Mouse (Mus musculus) liver, embryonic 14.5 days (tissue): ENCODE measurements at regions not wholly inside any gene's neighbourhood (a gene's known extent, or its start where the extent isn't known, plus 50 kb on each side); places are given as distances from the start of the nearest gene placed in this dataset.

Source experiments
- ATAC-seq: fragments of 200-750 bp; cut with Nextera tagmentation; 2 replicates; pipeline ENCODE4 v1.8.0; 2017; ENCODE audit warnings: moderate number of reproducible peaks, mild to moderate bottlenecking, moderate library complexity; ENCODE audit not compliant: insufficient read depth
- DNase-seq, 3 experiments: peaks; one replicate each; pipeline ENCODE4 v3.0.0-alpha.2; 2012 to 2013; ENCODE audit warnings: low read depth in 3 of 3, low spot score in 3 of 3
- H3K27ac ChIP-seq: fragments of 300-500 bp; sonication (generic); 2 replicates; pipeline ENCODE4 v1.5.1; 2014; ENCODE audit warnings: moderate library complexity, mild to moderate bottlenecking, control low read depth, inconsistent platforms
- H3K27me3 ChIP-seq: fragments of 300-500 bp; sonication (generic); 2 replicates; pipeline ENCODE4 v1.6.1; 2014; ENCODE audit warnings: mild to moderate bottlenecking, low read length, moderate library complexity; ENCODE audit not compliant: control insufficient read depth, insufficient read depth
- H3K36me3 ChIP-seq: fragments of 300-500 bp; sonication (generic); replicated peaks from 2 replicates; pipeline ENCODE4 v1.6.1; 2014; ENCODE audit warnings: low read depth; ENCODE audit not compliant: control insufficient read depth, insufficient read depth
- H3K4me1 ChIP-seq, 2 experiments: fragments of 200-500 bp in 1 of 2; fragments of 300-500 bp in 1 of 2; sonication (generic) in 1 of 2; replicated peaks; 2 replicates each; pipeline ENCODE4 v1.6.1; 2012 to 2014; ENCODE audit warnings: antibody characterized with exemption in 1 of 2, inconsistent platforms in 1 of 2, low read length in 1 of 2; ENCODE audit not compliant: control insufficient read depth in 2 of 2, insufficient read depth in 2 of 2
- H3K4me2 ChIP-seq: fragments of 300-500 bp; sonication (generic); 2 replicates; pipeline ENCODE4 v1.6.1; 2014; ENCODE audit warnings: low read depth, mild to moderate bottlenecking, control low read depth, moderate library complexity
- H3K4me3 ChIP-seq, 2 experiments: fragments of 200-500 bp in 1 of 2; fragments of 300-500 bp in 1 of 2; sonication (generic) in 1 of 2; 2 replicates each; pipeline ENCODE4 v1.5.1; 2012 to 2014; ENCODE audit warnings: low read depth in 2 of 2, low read length in 2 of 2, mild to moderate bottlenecking in 2 of 2, control low read depth in 1 of 2, inconsistent platforms in 1 of 2, moderate library complexity in 1 of 2; ENCODE audit not compliant: insufficient read depth in 1 of 2
- H3K9ac ChIP-seq: fragments of 300-500 bp; sonication (generic); replicated peaks from 2 replicates; pipeline ENCODE4 v1.6.1; 2014; ENCODE audit warnings: mild to moderate bottlenecking, control low read depth, moderate library complexity
- H3K9me3 ChIP-seq: fragments of 300-500 bp; sonication (generic); 2 replicates; pipeline ENCODE4 v1.6.1; 2016; ENCODE audit warnings: low read length, mixed read lengths; ENCODE audit not compliant: control insufficient read depth
- CTCF ChIP-seq: IDR thresholded peaks from 2 replicates; pipeline ENCODE4 v1.5.1; 2016; ENCODE audit warnings: antibody characterized with exemption, low read depth, control low read depth
- EP300 ChIP-seq: IDR thresholded peaks from 2 replicates; pipeline ENCODE4 v1.6.1; 2016; ENCODE audit warnings: antibody characterized with exemption, low read depth
- WGBS: fragments of 180-500 bp; shearing (Covaris S2); extraction: QIAGEN DNeasy Blood & Tissue Kit; methylation state at CpG from one replicate; pipeline ENCODE4 v1.1.7; 2014; ENCODE audit not compliant: insufficient replicate concordance; 5-methylcytosine and 5-hydroxymethylcytosine counted together

DNA sequence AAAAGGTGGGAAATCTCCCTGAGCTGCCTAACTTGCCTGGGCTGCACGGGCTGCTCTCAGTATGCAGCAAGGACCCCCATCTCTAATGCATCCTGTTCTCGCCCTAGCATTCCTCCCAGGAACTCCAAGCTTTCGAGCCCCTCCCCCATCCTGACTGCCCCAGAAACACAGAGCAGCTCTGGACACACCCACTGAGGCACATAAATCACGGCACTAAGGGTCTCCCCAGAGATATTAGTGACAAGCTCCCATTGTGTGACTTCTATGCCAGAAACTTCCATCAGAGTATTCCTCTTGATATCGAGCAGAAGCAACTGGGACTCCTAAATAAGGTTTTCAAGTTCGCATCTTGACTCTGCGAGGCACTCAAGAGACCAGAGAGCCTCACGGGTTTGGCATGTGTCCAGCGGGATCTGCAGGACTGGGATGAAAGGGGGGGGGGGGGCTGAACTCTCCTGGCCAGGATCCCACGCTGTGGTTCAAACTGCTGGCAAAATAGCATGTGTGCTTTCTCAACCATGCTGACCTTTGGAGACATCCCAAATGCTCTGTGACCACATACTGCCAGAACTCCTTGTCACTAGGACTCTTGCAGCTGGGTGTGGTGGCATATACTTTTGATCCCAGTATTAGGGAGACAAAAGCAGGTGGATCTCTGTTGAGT, 212.5 kb downstream of the Rybp start:
- no peak overlapping the region for H3K9ac ChIP-seq
- DNase-seq (no peak), ATAC-seq (no peak)
- H3K36me3 ChIP-seq = no peaks in the 10 kb centered on the region
- no peaks in the 10 kb centered on the region for H3K4me1 ChIP-seq
- no peaks in the 10 kb centered on the region for H3K9me3 ChIP-seq
- H3K27me3 ChIP-seq = no peaks in the 10 kb centered on the region
- no peak overlapping the region for H3K4me3 ChIP-seq
- 27% methylated on average over 10 of the region's 10 CpGs for WGBS
- TF ChIP-seq CTCF (no peak), EP300 (no peak)
- H3K4me2 ChIP-seq = no peak overlapping the region
- H3K27ac ChIP-seq = no peak overlapping the region

DNA sequence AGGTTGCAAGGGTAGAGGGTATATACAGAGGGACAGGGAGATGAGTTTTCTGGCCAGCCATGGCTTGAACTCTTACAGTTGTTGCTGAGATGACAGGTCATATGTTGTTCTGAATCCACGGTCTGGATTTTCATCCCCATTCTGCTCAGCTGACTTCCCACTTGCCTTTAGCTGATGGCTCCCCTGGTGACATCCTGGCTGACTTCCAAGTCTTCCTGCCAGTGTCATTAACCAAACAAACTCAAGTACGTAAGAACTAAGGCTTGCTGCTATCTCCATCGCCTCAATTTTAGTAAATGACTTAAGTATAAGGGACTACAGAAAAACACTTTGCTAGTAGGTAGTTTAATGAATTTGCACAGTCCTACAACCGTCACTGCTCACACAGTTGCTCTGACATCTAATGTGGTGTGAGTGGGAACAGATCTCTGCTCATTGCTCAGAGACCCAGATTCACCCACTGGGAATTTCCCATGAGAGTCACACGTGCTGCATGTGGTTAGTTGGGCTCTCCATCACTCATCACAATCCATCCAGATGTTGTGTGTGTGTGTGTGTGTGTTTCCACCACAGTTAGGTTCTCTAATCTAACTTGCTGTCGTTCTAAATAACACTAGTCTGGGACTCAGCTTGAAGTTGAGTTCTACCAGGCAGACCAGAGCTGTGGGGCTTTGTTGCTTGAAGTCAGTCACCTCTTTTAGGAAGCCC, 214.9 kb downstream of the Rybp start:
- no peaks in the 10 kb centered on the region for H3K27me3 ChIP-seq
- ATAC-seq = no peak
- no peaks in the 10 kb centered on the region for H3K9me3 ChIP-seq
- H3K27ac ChIP-seq = no peak overlapping the region
- H3K4me3 ChIP-seq = no peak overlapping the region
- no peak for DNase-seq
- H3K9ac ChIP-seq = no peak overlapping the region
- no peaks in the 10 kb centered on the region for H3K4me1 ChIP-seq
- WGBS = 39% methylated on average over 6 of the region's 6 CpGs
- H3K36me3 ChIP-seq = no peaks in the 10 kb centered on the region
- H3K4me2 ChIP-seq = no peak overlapping the region
- no peak for TF ChIP-seq CTCF
- TF ChIP-seq EP300 = no peak

DNA sequence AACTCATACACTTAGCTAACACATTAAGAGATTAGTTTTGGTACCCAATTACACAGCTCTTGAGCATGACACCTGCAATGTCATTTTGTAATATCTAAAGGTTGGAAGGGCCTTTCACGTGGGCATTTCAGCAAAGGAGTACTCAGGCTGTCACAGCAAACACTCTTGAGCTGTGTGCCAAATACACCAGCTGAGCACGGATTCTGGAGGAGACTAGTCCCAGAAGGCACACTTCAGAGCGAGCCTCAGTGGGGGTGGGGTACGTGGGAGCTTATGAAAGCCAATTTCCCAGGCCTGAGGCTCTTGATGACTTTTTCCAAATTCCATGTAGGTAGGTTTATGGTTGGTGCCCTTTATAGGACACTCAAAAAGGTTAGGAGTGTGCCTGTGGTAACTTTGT, 218.1 kb downstream of the Rybp start:
- Histone ChIP-seq H3K9ac (no peak overlapping the region), H3K27me3 (no peaks in the 10 kb centered on the region), H3K36me3 (no peaks in the 10 kb centered on the region), H3K9me3 (no peaks in the 10 kb centered on the region), H3K27ac (no peak overlapping the region), H3K4me3 (no peak overlapping the region), H3K4me2 (no peak overlapping the region), H3K4me1 (peaks cover 0 to 4% of the 10 kb centered on the region in 2 experiments; a peak in 2 of 4 replicates)
- ATAC-seq (no peak), DNase-seq (no peak)
- no peak for TF ChIP-seq EP300
- no peak for TF ChIP-seq CTCF
- WGBS = 59% methylated on average over 4 of the region's 4 CpGs

DNA sequence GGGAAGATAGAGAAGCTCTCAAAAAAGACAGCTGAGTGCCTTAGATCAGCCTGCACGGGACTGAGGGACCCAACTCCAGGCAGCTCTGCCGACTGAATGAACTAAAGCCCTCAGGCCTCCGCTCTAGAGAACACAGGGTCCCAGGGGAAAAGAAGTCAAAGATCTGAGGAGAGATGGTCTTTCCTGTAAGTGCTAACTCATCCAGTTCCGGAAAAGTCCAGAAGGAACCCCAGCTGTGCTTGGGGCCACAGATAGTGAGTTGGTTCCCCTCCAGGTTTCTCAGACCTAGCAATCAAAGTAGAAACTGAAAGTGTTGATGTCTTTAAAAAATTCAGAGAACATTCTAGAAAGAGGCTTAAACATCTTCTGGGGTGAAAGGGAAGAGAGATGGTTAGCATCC, 220.0 kb downstream of the Rybp start:
- Histone ChIP-seq H3K4me3 (no peak overlapping the region), H3K9me3 (no peaks in the 10 kb centered on the region), H3K4me2 (no peak overlapping the region), H3K4me1 (peaks cover 0 to 6% of the 10 kb centered on the region in 2 experiments; a peak in 2 of 4 replicates), H3K36me3 (no peaks in the 10 kb centered on the region), H3K9ac (no peak overlapping the region), H3K27me3 (no peaks in the 10 kb centered on the region), H3K27ac (no peak overlapping the region)
- WGBS = 58% methylated on average over 4 of the region's 4 CpGs
- ATAC-seq (no peak), DNase-seq (no peak)
- no peak for TF ChIP-seq EP300
- TF ChIP-seq CTCF = no peak

DNA sequence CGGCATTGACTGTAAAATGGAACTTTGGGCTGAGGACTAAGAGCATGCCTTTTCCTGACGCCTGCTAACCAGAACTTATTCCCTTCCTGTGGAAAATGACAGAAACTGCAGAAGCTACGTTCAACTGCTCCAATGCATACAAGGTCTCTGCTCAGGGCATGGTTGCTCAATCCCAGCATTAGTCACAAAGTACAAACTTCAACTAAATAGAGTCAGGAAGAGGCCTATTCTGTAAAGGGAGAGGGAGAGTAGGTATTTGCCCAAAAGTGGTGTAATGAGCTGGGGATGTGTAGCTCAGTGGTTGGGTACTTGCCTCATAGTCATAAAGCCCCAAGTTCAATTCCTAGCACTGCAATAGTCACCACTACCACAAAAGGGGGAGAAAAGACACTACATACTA, 221.7 kb downstream of the Rybp start:
- Histone ChIP-seq H3K4me1 (peaks cover 0 to 6% of the 10 kb centered on the region in 2 experiments; a peak in 2 of 4 replicates), H3K36me3 (no peaks in the 10 kb centered on the region), H3K27me3 (no peaks in the 10 kb centered on the region), H3K9me3 (no peaks in the 10 kb centered on the region), H3K4me2 (no peak overlapping the region), H3K27ac (no peak overlapping the region), H3K4me3 (no peak overlapping the region), H3K9ac (no peak overlapping the region)
- DNase-seq (peak; percentile 16 to 35 (median 35)), ATAC-seq (peak; percentile 58)
- TF ChIP-seq EP300 (no peak), CTCF (no peak)
- WGBS = 46% methylated on average over 3 of the region's 3 CpGs
